35 mouse cellular contexts compared by ENCODE assay signal in the genomic region with DNA sequence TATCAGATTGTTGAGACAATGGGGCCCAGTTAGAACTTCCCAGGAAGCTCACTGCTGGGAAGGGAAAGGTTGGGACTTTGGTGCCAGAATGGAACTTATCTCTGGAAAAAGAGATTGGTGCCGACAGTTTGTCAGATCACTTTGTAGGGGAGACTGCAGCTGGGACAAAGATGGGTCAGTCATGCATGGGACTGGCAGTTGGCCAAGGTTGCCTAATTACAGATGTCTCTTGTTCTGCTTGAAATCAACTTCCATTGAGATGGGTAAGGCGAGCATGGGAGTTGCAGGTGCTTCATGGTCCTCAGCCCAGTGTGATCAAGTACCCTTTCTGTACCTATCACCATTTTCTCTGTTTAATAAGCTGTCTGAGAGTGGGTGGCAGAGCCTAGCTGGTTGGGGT. TPM values are rescaled to one million over a fixed set of nuclear protein-coding genes. Genes with fewer than 3 reads are reported as not detected.
DNase-seq lines count a peak whose midpoint lies in the region; ATAC-seq and TF ChIP-seq lines count a peak whose summit lies in the region.
"Had no signal": no experiment of that assay in that cellular context is flagged by ENCODE, and none has a peak within 500 bp of the region (broad histone marks: within the 10 kb centered on the region; RNA-seq: fewer than 3 reads in every experiment).

No protein-coding gene starts in this region.

- H3K9ac ChIP-seq in hindbrain, postnatal 0 days (replicated peaks; ENCODE audit: low read length): no peak overlapping the region
- no peak overlapping the region for H3K9ac ChIP-seq in hindbrain, embryonic 13.5 days
- H3K9ac ChIP-seq: embryonic facial prominence, embryonic 13.5 days; intestine, embryonic 15.5 days; liver, embryonic 15.5 days; stomach, embryonic 15.5 days had no signal

- H3K27me3 ChIP-seq in hindbrain, postnatal 0 days (ENCODE audit: insufficient read depth, low read length): no peaks in the 10 kb centered on the region
- no peaks in the 10 kb centered on the region for H3K27me3 ChIP-seq in hindbrain, embryonic 13.5 days
- H3K27me3 ChIP-seq: embryonic facial prominence, embryonic 13.5 days; intestine, embryonic 15.5 days; liver, embryonic 15.5 days; stomach, embryonic 15.5 days had no signal

- no peaks in the 10 kb centered on the region for H3K36me3 ChIP-seq in hindbrain, postnatal 0 days (ENCODE audit: insufficient read depth, low read length)
- no peaks in the 10 kb centered on the region for H3K36me3 ChIP-seq in hindbrain, embryonic 13.5 days
- H3K36me3 ChIP-seq: embryonic facial prominence, embryonic 13.5 days; intestine, embryonic 15.5 days; liver, embryonic 15.5 days; stomach, embryonic 15.5 days had no signal

- no peaks in the 10 kb centered on the region for H3K9me3 ChIP-seq in hindbrain, postnatal 0 days (ENCODE audit: low read length)
- H3K9me3 ChIP-seq in hindbrain, embryonic 13.5 days: no peaks in the 10 kb centered on the region
- H3K9me3 ChIP-seq: embryonic facial prominence, embryonic 13.5 days; intestine, embryonic 15.5 days; liver, embryonic 15.5 days; stomach, embryonic 15.5 days had no signal

- no peaks in the 10 kb centered on the region; the same call in 1 of the 2 replicates for H3K4me1 ChIP-seq in hindbrain, postnatal 0 days (ENCODE audit: insufficient read depth, low read length)
- peaks cover 7% of the 10 kb centered on the region for H3K4me1 ChIP-seq in hindbrain, embryonic 13.5 days (replicated peaks)
- H3K4me1 ChIP-seq: liver, embryonic 15.5 days had no signal

- TF ChIP-seq CTCF in hindbrain, postnatal 0 days (IDR thresholded peaks at IDR 0.05; ENCODE audit: low read depth): no peak

- no peak for ATAC-seq in hindbrain, postnatal 0 days
- ATAC-seq in hindbrain, embryonic 13.5 days (ENCODE audit: low FRiP score): no peak
- ATAC-seq: activated CD4-positive, CD25-positive, alpha-beta regulatory T cell, adult 4 months; forebrain, embryonic 16.5 days; hindbrain, embryonic 16.5 days; intestine, embryonic 15.5 days; lung, postnatal 0 days had no signal

- DNase-seq in hindbrain, postnatal 0 days (ENCODE audit: low spot score): peak; percentile 51
- DNase-seq in lung, postnatal 36 days: peak; percentile 16
- DNase-seq in lung, adult 18-20 months: no peak
- DNase-seq in Muller cell, postnatal 12 days (ENCODE audit: inconsistent ontology term): peak; percentile 79
- DNase-seq in retina, embryonic 14.5 days (ENCODE audit: low spot score): peak; percentile 29
- no peak for DNase-seq in frontal cortex, postnatal 36 days (ENCODE audit: low spot score in 2 of 2)
- DNase-seq: adrenal gland, adult 2 months; adrenal gland, postnatal 36 days; B cell, adult 2 months; cerebellum, adult 9-10 months; embryo, embryonic 11 days; gastrocnemius, postnatal 14 days; heart, adult 11 months; heart, postnatal 4 days; kidney, adult 8-10 months; layer of hippocampus, postnatal 36 days; liver; midbrain, embryonic 14.5 days; thymus, adult 18-20 months; thymus, postnatal 25 days had no signal

- no peak overlapping the region for H3K27ac ChIP-seq in hindbrain, postnatal 0 days
- no peak overlapping the region for H3K27ac ChIP-seq in hindbrain, embryonic 13.5 days
- H3K27ac ChIP-seq: embryonic facial prominence, embryonic 13.5 days; intestine, embryonic 15.5 days; kidney, postnatal 0 days; liver, embryonic 15.5 days; stomach, embryonic 15.5 days had no signal

- no peak overlapping the region for H3K4me3 ChIP-seq in hindbrain, postnatal 0 days (ENCODE audit: low read length)
- no peak overlapping the region for H3K4me3 ChIP-seq in hindbrain, embryonic 13.5 days
- H3K4me3 ChIP-seq: embryonic facial prominence, embryonic 13.5 days; erythroblast, embryonic 14.5 days; intestine, embryonic 15.5 days; liver, embryonic 15.5 days; stomach, embryonic 15.5 days had no signal

- H3K4me2 ChIP-seq in hindbrain, postnatal 0 days (ENCODE audit: low read depth, low read length): no peak overlapping the region
- H3K4me2 ChIP-seq in hindbrain, embryonic 13.5 days: no peak overlapping the region
- H3K4me2 ChIP-seq: embryonic facial prominence, embryonic 13.5 days; heart, embryonic 11.5 days; intestine, embryonic 15.5 days; liver, embryonic 15.5 days; stomach, embryonic 15.5 days had no signal

- 33% methylated on average over 2 of the region's 2 CpGs for WGBS in hindbrain, postnatal 0 days
- WGBS in hindbrain, embryonic 13.5 days: 56% methylated on average over 2 of the region's 2 CpGs

RNA-seq across cellular contexts. Expression of a gene that starts 2.4 kb away (rescaled TPM):
- not detected in 2 replicates for total RNA-seq in hindbrain, postnatal 0 days (2014; rRNA removed)
- 0.38 and 0.53 TPM in 2 replicates for polyA plus RNA-seq in hindbrain, postnatal 0 days (2015; fragmentation: Nextera tagmentation; extraction: Ambion mirVana)
- 0.12 and 0.14 TPM in 2 replicates for polyA plus RNA-seq in hindbrain, embryonic 13.5 days (2015; fragmentation: Nextera tagmentation; extraction: Ambion mirVana)
- total RNA-seq: adrenal gland, postnatal 36 days; gastrocnemius, postnatal 14 days; heart, postnatal 4 days; layer of hippocampus, postnatal 36 days had no signal
- polyA plus RNA-seq: adrenal gland, adult 2 months; erythroblast, embryonic 14.5 days; forebrain, embryonic 11.5 days; kidney, postnatal 0 days; large intestine, adult 2 months; liver, embryonic 15.5 days; lung, postnatal 0 days; midbrain, embryonic 14.5 days; small intestine, adult 2 months had no signal

Comparison
In these comparisons a context has a peak if more than half of its experiments do, and no peak if none do; other contexts are left out.
1. DNase-seq: peak in hindbrain, postnatal 0 days (single experiment), lung, postnatal 36 days (single experiment), Muller cell, postnatal 12 days (single experiment) and retina, embryonic 14.5 days (single experiment); none in lung, adult 18-20 months (0 of 2) and frontal cortex, postnatal 36 days (0 of 2).